Mouse (Mus musculus) MEL (cell line): Measurements from ENCODE around the gene Spire2.

Experiments used
- BHLHE40 ChIP-seq: IDR thresholded peaks from 2 replicates; pipeline ENCODE4 v1.6.1; 2012; ENCODE audit warnings: low read depth, mild to moderate bottlenecking, inconsistent platforms, low read length, improper control_type of control experiment, borderline replicate concordance
- CHD1 ChIP-seq: IDR thresholded peaks from 2 replicates; pipeline ENCODE4 v1.6.1; 2012; ENCODE audit warnings: low read depth, mild to moderate bottlenecking, inconsistent platforms, low read length, improper control_type of control experiment
- CHD2 ChIP-seq: IDR thresholded peaks from 2 replicates; pipeline ENCODE4 v1.6.1; 2011; ENCODE audit warnings: low read length, improper control_type of control experiment
- CTCF ChIP-seq, 3 experiments: IDR thresholded peaks in 2 of 3; conservative IDR thresholded peaks in 1 of 3; 2 replicates each; pipeline ENCODE4 v1.5.1; 2011 to 2012; ENCODE audit warnings: low read length in 3 of 3, low read depth in 2 of 3, mild to moderate bottlenecking in 2 of 3, improper control_type of control experiment in 1 of 3, inconsistent platforms in 1 of 3, mixed read lengths in 1 of 3, moderate library complexity in 1 of 3; ENCODE audit not compliant: control insufficient read depth in 1 of 3, insufficient read depth in 1 of 3, poor library complexity in 1 of 3, severe bottlenecking in 1 of 3
- EP300 ChIP-seq, 2 experiments: IDR thresholded peaks; 2 replicates each; pipeline ENCODE4 v1.6.1; 2011; ENCODE audit warnings: improper control_type of control experiment in 2 of 2, low read length in 2 of 2, low read depth in 1 of 2, mild to moderate bottlenecking in 1 of 2
- GABPA ChIP-seq: IDR thresholded peaks from 2 replicates; pipeline ENCODE4 v1.6.1; 2012; ENCODE audit warnings: low read depth, mild to moderate bottlenecking, inconsistent platforms, low read length, improper control_type of control experiment, moderate library complexity
- MYC ChIP-seq: IDR thresholded peaks from 2 replicates; pipeline ENCODE4 v1.6.1; 2011; ENCODE audit warnings: low read depth, mild to moderate bottlenecking, low read length, improper control_type of control experiment, moderate library complexity
- POLR2A ChIP-seq, 2 experiments: IDR thresholded peaks; 2 replicates each; pipeline ENCODE4 v1.6.1; 2011 to 2012; ENCODE audit warnings: low read length in 2 of 2, mild to moderate bottlenecking in 2 of 2, control low read depth in 1 of 2, improper control_type of control experiment in 1 of 2, low read depth in 1 of 2, moderate library complexity in 1 of 2; ENCODE audit not compliant: control insufficient read depth in 1 of 2, insufficient read depth in 1 of 2, poor library complexity in 1 of 2
- RAD21 ChIP-seq: IDR thresholded peaks from 2 replicates; pipeline ENCODE4 v1.6.1; 2011; ENCODE audit warnings: mild to moderate bottlenecking, low read depth, low read length, improper control_type of control experiment
- SIN3A ChIP-seq: IDR thresholded peaks from 2 replicates; pipeline ENCODE4 v1.6.1; 2012; ENCODE audit warnings: low read length, improper control_type of control experiment, inconsistent platforms
- USF1 ChIP-seq: IDR thresholded peaks from 2 replicates; pipeline ENCODE4 v1.6.1; 2014; ENCODE audit warnings: low read depth, mild to moderate bottlenecking, inconsistent platforms, low read length, improper control_type of control experiment, moderate library complexity

DNA sequence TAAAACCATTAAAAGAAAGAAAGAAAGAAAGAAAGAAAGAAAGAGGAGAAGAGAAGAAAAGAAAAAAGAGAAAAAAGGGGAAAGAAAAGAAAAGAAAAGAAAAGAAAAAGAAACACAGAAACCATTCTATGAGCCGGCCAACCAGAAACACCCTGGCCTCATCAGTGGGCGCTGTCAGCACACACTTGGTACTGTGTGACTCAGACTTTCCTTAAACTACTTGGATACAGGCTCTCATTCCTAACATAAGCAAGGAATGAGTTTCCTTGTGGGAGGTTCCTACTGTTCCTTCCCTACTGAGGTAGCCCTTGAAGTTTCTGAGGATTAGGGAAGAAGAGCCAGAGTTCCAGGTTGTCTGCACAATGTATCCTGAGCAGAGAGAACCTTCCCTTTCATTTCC lies 1.2 kb upstream of the Spire2 start:
- no peak for TF ChIP-seq RAD21
- TF ChIP-seq CTCF (IDR thresholded peaks at IDR 0.05 in 2 of 3, conservative IDR thresholded peaks at IDR 0.05 in 1 of 3; ENCODE audit: control insufficient read depth in 1 of 3, insufficient read depth in 1 of 3, low read depth in 2 of 3, low read length in 3 of 3, poor library complexity in 1 of 3, severe bottlenecking in 1 of 3): no peak
- no peak for TF ChIP-seq SIN3A
- TF ChIP-seq EP300 (IDR thresholded peaks at IDR 0.05; ENCODE audit: low read depth in 1 of 2, low read length in 2 of 2): no peak
- TF ChIP-seq CHD2: no peak
- no peak for TF ChIP-seq POLR2A (IDR thresholded peaks at IDR 0.05; ENCODE audit: control insufficient read depth in 1 of 2, insufficient read depth in 1 of 2, low read depth in 1 of 2, low read length in 2 of 2, poor library complexity in 1 of 2)
- no peak for TF ChIP-seq BHLHE40
- TF ChIP-seq GABPA: no peak
- TF ChIP-seq MYC: no peak
- TF ChIP-seq CHD1: no peak
- TF ChIP-seq USF1: no peak
